Mouse (Mus musculus): ENCODE data around the gene Adam8.

Adam8 gene

DNA sequence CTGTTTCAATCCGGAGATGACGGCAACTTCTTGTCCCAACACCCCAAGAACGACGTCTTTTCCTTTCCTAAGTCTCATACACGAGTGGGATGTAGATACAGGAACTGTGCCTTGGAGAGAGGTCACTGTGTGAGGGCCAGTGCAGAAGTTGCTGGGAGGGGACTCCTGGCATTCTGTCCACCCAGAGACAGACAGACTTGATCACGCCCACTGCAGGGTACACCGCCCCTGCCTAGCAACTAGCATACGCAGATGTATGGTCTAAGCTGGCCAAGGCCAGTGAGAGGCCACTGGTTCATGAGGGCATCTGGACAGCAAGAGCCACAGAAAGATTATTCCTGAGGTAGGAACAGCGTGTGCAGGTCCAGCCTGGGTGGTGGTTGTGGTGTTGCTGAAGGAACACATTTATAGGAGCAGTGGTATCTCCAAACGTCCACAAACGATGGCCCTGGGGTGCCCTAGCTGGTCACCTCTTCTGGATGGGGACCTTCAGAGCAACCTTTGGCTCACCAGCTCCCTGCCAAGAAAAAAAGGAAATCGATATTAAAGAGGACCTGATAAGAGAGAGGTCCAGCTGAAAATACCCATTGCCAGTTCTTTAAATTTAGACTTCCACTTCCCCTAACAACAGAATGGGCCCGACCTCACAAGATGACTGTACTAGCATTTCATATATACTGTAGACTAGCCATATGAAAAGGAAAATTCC, 13.2 kb downstream of the Adam8 start:
- DNase-seq (ENCODE audit: low spot score in 2 of 2), result no peak

DNA sequence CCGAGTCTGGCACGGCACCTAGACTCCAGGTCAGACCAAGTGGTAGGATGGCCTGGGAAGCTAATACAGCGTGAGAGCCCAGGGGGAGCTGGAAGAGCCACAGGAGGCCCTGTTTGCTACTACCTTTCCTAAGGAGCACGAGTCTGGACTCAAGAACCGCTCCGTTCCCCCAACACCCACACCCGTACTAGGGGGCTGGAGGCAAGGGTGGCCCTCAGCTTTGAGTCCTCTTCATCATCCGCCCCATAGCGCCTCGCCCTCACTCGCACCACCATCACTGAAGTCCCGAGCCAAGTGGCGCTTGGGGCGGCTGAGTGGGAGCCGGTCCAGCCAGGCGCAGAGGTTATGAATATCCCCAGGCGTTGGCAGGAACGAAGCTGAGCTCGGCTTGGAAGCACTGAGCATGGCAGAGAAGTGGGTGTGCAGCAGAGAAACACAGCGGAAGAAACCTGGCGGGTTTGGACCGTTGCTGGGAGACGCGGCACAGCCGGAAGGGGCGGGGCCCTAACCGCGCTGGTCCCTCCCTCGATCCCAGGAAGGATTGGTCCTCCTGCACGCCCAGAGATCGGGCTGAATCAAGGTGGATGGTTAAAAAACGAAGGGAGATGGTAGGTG, 14.0 kb downstream of the Adam8 start, which contains the start of gene 6430531B16Rik:
Gene 6430531B16Rik, minus strand, starts transcription at position 478 of the 615 bp plus-strand sequence.
- DNase-seq (ENCODE audit: low spot score in 2 of 2), result peak; percentile 44 to 54

DNA sequence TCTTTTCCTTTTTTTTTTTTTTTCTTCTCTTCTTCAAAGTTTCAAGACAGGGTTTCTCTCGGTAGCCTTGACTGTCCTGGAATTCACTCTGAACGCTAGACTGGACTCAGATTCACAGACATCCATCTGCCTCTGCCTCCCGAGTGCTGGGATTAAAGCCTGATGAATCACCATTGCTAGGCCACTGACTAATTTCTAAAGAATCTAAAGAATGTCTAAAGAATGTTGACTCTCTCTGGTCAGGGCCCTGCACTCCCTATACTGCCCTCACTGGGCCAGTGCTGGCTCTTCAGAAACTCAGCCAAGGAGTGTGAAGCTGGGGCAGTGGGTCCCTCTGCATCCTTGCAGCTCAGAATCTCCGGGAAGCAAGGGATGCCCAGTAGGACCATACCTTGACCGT, 16.9 kb downstream of the Adam8 start:
- DNase-seq (ENCODE audit: low spot score in 2 of 2), result no peak

DNA sequence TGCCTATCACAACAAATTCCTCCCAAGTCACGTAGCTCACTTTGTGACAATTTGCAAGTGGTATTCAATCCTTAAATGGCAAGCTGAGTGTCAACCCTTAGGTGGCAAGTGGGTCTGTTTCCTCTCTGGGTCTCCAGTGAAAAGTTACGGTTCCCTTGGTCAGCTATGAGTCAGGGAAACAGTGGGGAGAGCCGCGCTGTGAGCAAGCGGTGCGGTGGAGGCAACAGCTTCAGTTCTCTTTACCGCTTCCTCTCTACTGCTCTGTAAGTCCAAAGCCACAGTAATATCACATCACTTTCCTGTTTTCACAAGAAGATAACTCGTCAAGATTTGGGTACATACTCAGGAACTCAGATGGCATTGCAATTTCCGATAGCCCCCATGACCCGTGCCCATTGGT, 18.1 kb downstream of the Adam8 start:
- peak; percentile 69 to 78 for DNase-seq (ENCODE audit: low spot score in 2 of 2)

DNA sequence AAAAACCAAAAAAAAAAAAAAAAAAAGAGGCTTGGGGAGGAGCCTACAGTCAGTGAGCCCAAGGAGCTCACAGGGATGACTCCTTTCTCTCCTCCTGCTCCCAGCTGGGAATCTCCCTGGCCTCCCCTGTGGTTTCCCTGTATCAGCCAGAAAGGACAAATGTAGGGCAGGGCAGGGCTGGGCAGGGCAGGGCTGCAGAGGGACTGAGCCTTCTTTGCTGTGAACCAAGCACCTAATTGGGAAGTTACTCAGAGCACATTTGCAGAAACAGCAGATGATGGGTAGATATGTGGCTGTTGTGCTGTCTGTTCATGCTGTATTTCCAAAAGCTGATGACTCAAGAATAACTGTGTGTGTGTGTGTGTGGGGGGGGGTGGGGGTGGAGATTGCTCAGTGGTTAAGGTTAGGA, 19.4 kb downstream of the Adam8 start:
- no peak for DNase-seq (ENCODE audit: low spot score in 2 of 2)

DNA sequence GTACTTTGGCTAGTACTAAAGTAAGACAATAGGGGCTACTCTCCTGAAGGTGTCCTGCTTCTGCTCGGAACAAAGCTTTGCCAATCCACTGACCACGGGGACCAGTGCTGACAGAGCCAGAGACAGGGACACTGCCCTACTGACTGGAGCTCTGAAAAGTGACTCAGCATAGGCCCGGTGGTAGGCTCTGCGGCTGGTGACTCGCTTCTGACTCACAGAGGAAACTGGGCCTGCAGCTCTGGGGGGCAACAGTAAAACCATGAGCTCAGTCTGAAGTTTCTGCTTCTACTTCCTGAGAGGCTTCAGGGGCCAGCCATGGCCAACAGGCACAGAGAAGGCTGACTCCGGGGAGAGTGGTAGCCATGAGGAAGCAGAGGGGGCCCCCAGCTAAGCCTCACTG, 20.9 kb downstream of the Adam8 start:
- DNase-seq (ENCODE audit: low spot score in 2 of 2), result peak; percentile 66 to 77

DNA sequence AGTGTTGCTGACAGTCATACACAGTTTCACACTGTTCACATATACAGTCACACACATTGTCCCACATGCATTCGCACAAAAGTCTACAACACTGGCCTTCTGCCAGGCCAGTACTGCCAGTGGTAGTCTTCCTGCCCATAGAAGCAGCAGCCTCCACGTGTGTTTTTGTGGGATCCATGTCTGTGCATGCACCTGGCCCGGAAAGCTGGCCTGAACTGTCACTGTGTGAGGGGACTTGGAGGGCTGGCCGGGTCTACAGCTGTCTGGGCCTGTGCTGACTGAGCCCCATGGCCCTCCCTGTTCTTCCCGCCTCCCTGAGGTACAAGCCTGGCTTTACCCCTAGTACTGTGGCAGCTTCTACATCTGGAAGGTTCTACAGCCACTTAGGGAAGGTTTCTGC, 21.4 kb downstream of the Adam8 start:
- DNase-seq (ENCODE audit: low spot score in 2 of 2), result no peak

DNA sequence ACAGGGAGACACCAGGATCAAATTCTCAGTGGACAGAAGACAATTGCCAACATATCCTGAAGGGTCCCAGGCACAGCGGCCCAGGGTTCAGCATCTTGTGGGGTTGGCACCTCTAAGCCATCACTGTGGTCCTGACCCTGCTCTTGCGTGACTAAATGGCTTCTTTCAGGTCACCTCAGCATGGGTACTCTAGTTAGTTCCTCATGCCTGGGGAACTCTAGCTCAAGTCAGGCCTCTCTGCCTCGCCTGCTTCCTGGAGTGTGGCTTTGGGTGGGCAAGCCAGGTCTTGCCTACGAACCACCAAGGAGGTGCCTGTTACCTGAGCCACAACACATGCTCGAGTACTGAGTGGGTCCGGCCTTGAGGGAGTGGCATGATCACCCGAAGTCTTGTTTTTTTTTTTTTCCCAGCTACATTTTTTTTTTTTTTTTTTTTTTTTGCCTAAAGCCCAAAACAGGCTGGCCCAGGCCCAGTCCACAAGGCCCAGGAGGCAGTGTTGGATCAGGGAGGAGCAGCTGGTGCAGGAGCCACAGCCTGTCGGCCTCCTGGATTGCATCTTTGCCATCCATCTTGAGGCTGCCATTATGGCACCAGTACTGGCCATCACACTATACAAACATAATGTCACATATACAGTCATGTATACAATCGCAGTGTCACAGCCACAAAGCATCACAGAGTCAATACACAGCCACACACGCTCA, 22.0 kb downstream of the Adam8 start:
- DNase-seq (ENCODE audit: low spot score in 2 of 2), result no peak

DNA sequence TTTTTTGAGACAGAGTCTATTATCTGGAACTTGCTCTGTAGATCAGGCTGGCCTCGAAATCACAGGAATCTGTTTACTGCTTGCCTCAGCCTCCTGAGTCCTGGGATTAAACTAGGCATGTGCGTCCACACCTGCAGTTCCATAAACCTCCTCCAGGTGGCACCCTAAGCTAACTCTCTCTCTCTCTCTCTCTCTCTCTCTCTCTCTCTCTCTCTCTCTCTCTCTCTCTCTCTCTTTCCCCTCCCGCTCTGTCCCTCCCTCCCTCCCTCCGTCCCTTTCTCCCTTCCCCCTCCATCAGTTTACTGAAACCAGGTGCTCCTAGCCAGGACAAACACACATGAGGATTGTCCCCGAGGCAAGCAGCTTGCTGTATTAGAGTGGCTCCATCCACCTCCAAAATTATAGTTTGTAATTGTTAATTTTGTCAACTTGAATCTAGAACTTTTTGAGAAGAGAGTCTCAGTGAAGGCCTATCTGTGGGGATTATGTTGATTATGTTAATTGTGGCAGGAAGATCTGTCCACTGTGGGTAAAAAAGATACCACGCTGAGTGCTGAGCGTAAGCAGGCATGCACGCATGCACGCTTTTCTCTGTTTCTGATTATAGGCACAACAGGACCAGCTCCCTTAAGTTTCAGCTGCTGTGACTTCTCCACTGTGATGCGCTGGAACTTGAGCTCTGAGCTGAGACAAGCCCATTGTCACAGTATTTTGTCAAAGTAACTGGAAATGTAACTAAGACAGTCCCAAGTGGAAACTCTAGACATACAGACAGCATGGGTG, 22.8 kb downstream of the Adam8 start:
- peak; percentile 82 for DNase-seq (ENCODE audit: low spot score in 2 of 2)

DNA sequence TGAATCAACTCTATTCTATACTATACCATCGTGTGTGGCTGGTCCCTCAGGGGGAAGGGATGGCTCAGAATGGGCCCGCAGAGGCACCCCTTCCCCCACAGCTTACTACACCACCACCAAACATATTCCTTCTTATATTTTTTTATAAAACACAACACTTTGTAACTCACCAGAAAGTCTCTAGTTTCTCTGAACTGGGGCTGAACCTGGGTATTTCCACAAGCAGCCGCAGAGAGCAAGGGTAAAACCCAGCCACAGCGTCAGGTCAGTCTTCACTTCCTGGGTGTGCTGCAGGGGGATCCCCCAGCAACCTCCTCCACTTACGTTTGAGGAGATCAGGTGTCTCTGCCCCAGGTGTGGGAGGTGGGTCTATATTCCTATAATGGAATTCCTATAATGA, 23.9 kb downstream of the Adam8 start:
- peak; percentile 81 to 87 for DNase-seq (ENCODE audit: low spot score in 2 of 2)

DNA sequence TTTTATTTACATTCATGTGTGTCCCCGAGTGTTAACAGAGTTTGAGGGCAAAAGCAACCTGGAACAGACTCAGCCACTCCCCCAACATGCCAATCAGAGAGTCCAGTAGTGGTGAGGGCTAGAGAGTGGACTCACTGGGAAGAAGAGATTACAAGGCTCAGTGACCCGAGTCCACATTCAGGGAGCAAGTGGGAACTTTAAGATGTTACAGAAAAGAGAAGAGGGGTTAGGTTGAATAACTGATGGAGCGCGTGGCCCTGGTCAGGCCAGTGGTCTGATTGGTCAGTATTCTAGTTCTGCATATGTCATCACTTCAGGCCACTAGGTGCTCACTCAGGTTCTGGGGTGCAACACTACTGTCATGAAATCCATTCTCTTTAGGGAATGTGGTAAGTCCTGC, 25.2 kb downstream of the Adam8 start:
- no peak for DNase-seq (ENCODE audit: low spot score in 2 of 2)

DNA sequence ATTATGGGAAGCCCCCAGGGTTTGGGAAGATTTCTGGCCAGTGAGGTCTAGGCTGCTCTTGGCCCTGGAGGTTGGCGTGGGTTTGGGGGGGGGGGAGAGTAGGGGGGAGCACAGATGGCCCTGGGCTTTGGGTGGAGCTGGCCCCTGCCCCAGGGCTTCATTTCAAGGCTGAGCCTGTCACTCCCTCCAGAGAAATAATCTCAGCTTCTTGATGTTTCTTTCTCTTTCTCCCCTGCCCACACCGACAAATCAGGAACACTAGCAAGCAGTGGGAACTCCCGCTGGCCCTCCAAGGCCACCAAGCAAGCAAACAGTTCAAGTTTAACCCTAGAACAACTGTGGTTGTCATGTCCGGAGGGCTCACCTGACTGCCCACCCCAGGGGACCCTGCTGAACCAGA, 28.5 kb downstream of the Adam8 start:
- no peak for DNase-seq (ENCODE audit: low spot score in 2 of 2)

DNA sequence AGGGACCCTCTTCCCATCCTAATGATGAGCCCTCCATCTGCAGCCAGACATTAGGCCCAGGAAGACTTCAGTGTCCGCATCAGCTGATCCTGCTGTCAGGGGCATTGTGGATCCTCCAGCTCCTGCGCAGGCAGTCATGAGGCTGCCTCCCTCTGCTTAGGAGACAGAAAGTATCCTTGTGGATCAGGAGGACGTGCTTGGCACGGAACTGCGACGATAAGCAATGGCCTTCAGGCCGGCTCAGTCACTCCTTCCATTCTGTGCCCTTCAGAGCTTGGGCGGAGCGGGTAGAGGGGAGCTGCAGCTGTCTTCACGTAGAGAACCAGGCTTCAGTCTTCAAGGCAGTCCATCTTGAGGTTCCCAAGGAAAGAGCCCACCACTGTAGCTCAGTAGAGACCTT, 31.2 kb downstream of the Adam8 start:
- no peak for DNase-seq (ENCODE audit: low spot score in 2 of 2)

DNA sequence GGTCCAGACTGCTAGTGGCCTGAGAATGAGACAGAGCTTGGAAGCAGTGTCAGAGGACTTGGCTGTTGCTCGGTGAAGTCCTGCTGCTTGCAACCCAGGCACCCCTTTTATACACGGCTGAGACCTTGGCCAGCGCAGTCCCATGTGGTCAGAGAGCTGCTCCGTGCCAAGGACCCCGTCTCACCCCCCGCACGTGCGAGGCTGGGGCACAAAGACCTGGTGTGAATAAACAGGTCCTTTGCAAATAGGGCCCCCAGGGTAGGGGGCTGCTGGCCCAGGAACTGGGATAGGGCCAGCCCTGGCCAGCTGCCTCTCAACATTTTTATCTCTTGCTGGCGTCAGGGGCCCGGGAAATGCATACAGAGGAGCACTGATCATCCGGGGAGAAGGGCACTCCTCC, 34.4 kb downstream of the Adam8 start:
- DNase-seq (ENCODE audit: low spot score in 2 of 2), result no peak

DNA sequence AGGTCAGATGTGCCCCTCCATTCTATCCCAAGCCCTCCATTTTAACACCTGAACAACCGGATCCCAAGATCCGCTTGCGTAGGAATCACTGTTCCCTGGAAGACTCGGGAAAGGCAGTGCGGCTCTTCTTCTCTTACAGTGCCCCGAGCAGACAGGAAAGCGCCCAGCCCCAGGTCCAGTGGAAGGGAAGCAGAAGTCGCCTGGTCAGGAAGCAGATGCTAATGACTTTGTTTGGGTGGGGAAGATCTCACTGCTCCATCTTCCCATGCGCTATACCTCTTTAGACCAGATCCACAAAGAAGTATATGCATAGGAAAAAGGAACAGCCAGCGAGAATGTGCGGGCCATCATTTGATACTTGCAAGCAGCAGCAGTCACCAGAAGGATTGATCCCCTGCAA, 34.9 kb downstream of the Adam8 start:
- DNase-seq (ENCODE audit: low spot score in 2 of 2), result no peak

DNA sequence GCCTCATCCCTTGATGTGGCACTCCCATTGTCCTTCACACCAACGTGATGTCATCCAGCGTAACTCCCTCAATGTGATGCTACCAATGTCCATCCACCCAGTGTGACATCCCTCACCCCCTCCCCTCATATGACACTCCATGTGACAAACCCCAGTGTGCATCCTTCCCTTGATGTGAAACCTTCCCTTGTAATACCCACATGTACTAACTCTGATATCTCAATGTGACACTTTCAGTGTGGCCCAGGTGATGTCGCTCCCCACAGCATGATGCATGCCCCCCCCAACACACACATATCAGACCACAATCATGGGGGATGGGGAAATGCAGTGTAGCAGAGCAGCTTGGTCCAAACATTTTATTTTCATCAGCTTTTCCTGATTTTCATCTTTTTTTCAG, 35.7 kb downstream of the Adam8 start:
- DNase-seq (ENCODE audit: low spot score in 2 of 2), result peak; percentile 52 to 70

DNA sequence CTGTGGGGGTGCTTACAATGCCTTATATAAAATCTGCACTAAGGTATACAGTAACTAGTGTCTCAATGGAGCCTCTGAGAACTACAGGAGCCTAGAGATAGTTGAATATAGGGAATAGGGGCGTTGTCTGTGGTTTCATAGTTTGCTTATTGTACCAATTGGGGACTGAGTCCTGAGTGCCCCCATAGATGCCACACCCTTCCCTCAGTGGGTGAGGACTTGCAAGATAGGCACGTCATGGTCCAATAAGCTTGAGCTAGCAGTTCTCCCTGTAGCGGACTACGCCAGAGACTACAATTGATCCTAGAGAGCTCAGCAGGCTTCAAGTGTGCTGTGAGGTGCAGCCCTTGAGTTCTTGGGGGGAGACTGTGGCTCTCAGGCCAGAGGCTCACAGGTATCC, 36.9 kb downstream of the Adam8 start:
- DNase-seq (ENCODE audit: low spot score in 2 of 2), result no peak

DNA sequence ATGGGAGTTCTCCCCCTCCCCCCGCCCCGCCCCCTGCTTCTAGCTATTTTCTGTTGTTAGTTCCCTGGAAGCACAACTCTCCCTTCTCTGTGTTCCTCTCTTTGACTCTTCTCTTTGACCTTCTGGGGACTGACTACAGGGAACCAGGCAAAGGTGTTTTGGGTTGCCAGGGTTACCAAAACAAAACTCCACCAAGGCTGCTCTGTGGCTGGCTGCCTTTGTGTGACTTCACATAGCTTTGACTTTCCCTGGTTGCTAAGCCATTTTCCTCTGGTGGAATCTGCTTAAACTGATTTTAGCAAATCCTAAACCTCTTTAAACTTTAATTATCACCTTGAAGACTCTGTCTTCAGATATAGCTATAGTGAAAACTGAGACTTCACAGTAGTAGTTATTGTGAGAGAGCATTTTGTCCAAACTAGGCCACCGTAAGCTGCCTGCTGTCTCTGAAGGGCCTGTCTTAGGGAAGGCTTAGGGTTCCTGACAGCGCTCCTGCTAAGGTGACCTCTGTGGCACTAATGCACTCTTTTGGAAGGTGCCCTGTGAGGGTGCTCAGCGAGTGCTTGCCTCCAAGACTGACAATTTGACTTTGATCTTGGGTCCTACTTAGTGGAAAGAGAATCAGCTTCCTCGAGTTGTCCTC, 40.2 kb downstream of the Adam8 start:
- no peak for DNase-seq (ENCODE audit: low spot score in 2 of 2)

DNA sequence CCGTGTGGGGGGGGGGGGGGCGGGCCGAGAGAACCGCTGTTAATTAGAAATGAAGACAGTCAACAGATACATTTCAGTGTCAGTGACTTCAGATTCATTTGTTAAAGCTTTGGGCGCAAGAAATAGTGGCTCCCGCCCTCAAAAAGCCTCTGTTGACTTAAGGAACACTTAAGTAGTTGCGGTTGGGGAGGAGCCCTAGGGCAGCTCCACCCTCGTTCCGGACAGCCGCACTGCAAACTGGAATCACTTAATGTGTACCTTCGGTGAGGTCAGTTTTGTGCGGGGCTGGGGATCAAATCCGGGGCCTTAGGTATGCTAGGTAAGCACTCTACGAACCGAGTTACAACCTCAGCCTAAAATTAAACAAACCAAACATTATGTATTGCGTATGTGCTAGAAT, 41.3 kb downstream of the Adam8 start:
- peak in 1 of 2 experiments; percentile 36 for DNase-seq (ENCODE audit: low spot score in 2 of 2)

DNA sequence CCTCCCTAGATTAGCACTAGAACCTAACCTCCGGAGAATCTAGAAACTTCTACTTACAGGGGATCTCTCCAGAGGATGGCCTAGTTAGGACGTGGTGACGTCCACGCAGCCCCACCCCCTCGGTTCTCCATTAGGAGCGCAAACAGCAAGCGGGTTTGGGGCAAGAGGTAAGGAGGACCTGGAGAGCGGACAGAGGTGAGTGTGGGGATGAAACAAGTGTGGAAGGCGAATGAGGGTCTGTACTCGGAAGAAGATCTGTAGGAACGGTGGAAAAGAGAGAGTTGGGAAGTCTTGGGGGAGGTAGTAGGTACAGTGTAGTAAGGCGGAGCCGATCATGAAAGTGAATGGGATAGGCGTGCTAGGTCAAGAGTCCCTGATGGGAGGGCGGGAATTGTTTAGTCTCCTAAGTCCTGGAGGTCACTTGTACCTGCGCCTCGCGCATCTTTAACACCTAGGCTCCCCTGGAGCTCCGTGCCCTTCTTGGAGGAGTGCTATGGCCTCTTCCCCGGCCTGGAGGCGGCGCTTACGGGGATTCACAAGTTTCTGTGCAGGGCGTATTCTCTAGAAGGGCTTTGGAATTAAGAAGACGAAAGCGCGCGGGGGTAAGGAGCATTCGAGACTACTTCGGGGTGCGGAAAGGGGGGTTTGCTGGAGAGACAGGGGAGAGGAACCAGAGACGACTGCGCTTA, 41.9 kb downstream of the Adam8 start:
- DNase-seq (ENCODE audit: low spot score in 2 of 2), result peak in 1 of 2 experiments; percentile 44

DNA sequence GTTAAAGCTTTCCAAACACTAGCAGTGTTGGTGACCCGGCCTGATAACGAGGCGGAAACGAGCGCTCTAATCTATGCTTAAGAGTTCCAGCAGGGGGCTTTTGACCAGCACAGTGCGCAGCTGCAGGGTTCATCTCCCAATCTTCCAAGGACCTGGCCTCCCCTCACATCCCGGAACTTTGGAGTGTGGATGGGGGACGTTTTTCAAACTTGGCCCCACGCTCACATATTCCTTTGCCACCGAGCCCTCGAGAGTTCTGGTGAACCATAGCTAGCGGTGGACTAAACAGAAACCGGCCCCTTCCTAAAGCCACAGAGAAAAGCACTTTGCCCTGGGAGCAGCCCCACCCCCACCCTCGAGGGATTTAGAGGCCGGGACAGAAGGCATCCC, 42.5 kb downstream of the Adam8 start:
- DNase-seq (ENCODE audit: low spot score in 2 of 2), result peak; percentile 53 to 59

Data from natural killer cell, adult 2 months (primary cell).